Mouse (Mus musculus): Measurements from ENCODE around the gene Fat3.

Gene Fat3

DNA sequence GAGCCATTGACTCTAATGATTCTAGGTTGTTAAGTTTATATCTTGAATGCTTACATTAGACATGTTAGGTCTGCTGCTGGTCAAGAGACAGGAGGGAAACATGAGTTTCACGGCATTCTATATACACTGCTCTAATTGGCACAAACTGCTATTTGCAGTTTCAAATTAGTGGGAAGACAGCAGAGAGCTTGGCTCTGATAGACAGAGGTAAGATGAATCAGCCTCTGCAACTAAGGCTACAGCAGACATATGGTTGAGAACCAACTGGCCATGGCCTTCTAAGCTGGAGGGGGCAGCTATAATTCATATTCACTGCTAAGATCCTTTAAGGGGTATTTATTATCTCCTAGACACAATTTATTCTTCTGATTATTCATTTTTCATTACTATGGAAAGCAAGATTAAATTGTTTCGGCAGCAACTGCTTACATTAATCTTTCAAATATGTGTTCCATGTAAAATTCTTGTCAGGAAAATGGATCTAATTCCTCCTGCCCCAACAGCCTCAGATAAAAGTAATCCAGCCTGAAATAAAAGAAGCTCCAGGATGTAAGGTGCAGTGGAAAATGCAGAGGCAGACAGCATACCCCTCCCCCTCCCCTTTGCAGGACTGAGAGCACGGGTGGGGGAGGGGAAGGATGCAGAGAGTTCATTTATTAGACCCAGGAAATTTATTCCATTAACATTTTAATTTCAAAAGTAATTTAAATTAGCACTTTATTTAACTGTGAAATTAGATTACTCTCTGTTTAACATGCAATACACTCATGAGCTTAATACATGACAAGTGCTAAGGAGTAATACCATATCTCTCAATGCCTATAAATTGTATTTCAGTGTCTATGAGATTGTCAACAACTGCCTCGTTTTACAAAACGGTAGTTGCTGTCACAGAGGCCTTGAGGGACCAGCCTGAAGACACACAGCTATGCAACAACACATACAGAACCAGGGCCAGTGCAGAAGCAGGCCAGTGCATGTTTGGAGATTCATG is 189.9 kb downstream of the Fat3 start:
- no peak for DNase-seq (ENCODE audit: low read depth, low spot score)

DNA sequence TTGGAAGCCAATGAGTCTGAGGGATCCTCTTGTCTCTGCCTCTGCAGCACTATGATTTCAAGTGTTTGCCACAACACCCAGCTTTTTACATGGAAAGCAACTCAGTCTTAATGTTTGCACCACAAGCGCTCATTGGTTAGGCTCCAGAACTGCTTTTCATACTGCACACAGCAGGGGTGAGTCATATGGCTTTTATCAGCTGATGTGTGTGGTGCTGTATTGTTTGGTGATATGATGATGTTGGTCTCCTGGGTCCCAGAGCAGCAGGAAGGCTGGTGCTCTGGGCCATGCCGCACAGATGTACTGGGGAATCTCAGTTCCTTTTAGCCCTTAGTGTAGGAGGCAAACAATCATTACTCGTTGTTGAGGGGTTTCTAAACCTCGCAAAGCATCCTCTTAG is 190.8 kb downstream of the Fat3 start:
- DNase-seq (ENCODE audit: low read depth, low spot score): no peak

DNA sequence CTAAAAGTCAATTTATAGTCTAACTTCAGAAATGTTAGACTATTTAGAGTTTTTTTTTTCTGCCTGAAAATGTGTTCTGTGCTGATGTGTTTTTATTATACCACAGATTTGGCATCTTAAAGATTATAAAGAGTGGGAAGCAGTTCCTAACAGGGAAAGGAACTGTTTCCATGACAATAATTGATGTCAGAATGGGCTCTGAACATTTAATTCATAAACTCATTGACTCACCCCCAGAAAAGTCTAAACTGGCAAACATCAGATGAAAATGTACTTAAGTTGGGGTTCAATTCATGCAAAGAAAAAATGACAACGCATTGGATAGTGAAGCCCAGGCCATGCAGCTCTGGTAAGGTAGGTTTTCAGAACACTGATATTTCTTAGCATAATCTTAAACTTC is 193.3 kb downstream of the Fat3 start:
- no peak for DNase-seq (ENCODE audit: low read depth, low spot score)

DNA sequence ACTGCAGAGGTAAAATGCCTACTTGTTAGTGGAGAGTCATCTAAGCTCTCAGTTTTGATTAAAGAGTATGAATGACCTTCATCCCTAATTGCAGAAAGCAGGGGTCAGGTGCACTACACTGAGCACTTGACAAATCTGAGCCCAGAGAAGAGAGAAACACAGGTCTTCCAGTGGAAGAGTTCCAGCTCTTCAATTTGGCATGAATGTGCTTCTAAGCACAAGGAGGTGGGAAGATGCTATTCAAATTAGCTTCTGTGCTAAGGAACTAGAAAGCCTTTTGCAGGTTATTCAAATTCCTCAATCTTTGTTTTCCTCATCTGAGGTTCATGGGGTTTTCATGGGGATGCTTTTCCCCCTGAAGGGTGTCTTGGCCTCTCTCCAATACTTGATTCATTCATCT is 194.9 kb downstream of the Fat3 start:
- no peak for DNase-seq (ENCODE audit: low read depth, low spot score)

- DNase-seq (ENCODE audit: low read depth, low spot score): no peak
Observed at GRCm38 (mm10) chr9:16305396-16306086, 195.5 kb downstream of the Fat3 start.

- no peak for DNase-seq (ENCODE audit: low read depth, low spot score)
Observed at GRCm38 (mm10) chr9:16304949-16305348, 196.1 kb downstream of the Fat3 start.

DNA sequence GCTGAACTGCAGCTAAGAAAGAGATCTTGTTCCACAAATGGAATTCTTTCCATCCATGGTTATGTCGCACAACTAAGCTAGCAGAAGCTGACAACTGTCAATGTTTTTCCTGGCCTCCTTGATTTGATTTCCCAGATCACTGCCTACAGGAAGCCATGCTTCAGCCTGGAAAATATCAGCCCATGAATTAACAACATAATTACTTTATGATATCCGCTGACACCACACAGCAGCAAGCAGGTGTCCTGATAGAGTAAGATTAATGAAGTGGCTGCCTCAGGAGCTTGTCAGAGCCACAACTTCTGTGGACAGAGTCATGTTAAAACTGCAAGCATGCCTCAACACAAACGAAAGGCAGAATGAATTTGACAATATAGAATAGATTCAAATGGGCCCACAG is 198.6 kb downstream of the Fat3 start:
- DNase-seq (ENCODE audit: low read depth, low spot score): no peak

GRCm38 (mm10) chr9:16297935-16298334 is 203.2 kb downstream of the Fat3 start:
- DNase-seq (ENCODE audit: low read depth, low spot score): no peak

GRCm38 (mm10) chr9:16293928-16294806 is 206.9 kb downstream of the Fat3 start:
- DNase-seq (ENCODE audit: low read depth, low spot score): no peak

DNA sequence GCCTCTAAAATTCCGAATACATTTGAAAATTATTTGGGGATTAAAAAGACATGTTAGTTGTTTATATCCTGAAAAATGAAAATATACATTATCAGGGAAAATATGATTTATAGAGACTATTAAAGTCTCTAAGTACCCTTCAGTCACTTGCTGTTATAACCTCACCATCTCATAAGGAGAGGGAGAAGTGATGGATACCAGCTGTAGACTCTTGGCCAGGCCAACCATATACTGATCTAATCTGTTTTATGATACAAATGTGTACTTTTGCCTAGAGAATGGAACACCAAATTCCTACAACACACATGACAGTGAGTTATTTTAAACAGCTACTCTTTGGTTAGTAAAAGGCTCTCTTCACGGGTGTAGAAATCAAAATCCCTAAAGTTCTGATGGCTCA is 208.6 kb downstream of the Fat3 start:
- DNase-seq (ENCODE audit: low read depth, low spot score): no peak

DNA sequence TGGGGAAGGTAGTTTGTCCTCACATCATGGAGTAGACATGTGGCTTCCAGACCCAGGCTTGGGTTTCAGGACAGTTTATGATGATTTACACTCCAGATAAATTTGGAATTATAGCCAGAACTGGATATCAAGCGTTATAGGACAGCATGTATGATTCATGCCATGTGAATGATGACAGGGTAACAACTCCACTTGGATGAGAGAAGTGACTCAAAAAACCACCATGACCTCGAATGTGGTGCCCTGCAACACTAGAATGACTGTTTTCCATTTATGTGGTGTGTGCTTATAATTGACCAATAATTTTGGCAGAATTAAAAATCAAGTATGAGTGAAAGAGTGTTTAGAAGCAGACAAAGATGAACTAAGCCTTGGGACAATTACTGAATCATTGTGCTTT is 210.2 kb downstream of the Fat3 start:
- DNase-seq (ENCODE audit: low read depth, low spot score): no peak

DNA sequence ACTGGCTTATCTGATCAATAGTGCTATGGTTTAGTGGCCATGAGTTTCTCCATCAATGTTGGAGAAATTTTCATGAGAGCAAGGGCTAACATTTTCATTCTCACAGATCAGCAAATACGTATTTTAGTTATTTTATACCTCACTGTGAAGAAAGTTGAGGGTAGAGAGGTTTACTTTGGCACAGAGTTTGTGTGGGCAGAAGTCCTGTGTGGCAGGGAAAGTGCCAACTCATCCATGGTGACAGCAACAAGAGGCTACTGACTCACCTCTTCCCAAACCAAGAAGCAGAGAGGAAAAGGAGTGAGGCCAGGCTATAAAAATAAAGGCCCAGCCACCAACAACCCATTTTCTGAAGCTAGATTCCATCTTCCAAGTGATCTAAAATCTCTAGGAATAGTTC is 218.1 kb downstream of the Fat3 start:
- no peak for DNase-seq (ENCODE audit: low read depth, low spot score)

DNA sequence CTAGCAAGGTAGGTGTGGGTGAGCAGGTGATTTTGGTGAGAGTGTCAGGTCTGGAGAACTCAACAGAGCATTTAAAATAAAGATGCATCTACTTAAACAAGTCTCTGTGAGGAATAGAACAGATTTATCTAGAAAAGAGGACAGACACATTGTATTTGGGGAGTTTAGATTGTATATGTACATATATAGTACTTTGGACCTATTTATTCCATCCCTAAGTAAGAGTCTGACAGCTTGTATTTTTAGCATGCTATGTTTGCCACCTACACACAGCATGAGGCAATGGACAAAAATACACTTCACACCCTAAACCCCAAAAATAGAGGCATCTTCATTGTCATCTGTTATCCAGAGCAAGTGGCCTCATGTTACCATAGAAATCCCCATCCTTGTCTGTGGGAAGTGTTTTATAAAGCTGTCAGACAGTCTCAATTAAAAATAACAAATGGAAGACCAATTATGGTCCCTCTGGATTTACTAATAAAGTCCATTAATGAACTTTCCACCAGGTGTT is 218.7 kb downstream of the Fat3 start:
- no peak for DNase-seq (ENCODE audit: low read depth, low spot score)

GRCm38 (mm10) chr9:16275589-16275988 is 225.5 kb downstream of the Fat3 start:
- DNase-seq (ENCODE audit: low read depth, low spot score): no peak

- DNase-seq (ENCODE audit: low read depth, low spot score): no peak
Observed at GRCm38 (mm10) chr9:16274130-16274529, 227.0 kb downstream of the Fat3 start.

DNA sequence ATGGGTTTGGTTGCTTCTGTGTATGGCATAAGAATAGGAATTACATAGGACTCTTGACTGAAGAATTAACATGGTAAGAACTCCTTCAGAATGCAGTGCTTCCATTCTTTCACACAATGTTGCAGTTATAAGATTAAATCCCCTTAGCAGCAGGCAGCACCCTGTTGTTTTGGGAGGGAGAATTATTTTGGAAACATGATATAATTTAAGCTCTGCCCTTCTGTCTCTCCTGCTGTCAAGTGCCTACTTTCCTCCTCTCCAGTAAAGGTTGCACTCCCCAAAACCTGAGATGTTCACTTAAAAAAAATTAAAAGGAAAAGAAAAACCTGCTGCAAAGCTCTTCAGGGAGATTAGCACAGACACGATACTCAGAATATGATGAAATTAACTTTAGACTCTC is 228.3 kb downstream of the Fat3 start:
- no peak for DNase-seq (ENCODE audit: low read depth, low spot score)

GRCm38 (mm10) chr9:16270768-16271114 is 230.3 kb downstream of the Fat3 start:
- DNase-seq (ENCODE audit: low read depth, low spot score): no peak

GRCm38 (mm10) chr9:16270056-16270767 is 230.9 kb downstream of the Fat3 start:
- no peak for DNase-seq (ENCODE audit: low read depth, low spot score)

DNA sequence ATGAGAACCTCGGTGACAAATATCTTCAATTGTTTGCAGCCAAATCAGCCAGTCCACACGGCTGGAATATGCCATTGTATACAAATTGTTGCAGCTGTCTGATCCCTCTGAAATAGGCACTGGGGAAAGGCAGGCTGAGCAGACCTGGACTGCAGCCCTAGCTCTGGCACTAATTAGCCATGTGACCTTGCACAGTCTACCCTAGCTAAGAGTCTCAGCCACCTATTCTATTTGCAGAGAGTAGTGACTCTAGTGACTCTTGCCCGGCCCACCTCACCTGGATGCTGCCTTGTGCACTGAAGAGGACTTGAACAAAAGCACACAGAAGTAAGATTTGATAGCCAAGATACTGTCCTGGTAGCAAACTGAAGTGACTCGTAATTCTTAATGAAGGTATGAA is 235.6 kb downstream of the Fat3 start:
- DNase-seq (ENCODE audit: low read depth, low spot score): no peak

GRCm38 (mm10) chr9:16257241-16257840 is 243.7 kb downstream of the Fat3 start:
- no peak for DNase-seq (ENCODE audit: low read depth, low spot score)
